In genomic region chr4:150866494-150866893, GRCm38 (mm10) we compare ENCODE assay signal across 25 mouse cellular contexts. TPM values are rescaled to one million over a fixed set of nuclear protein-coding genes. Genes with fewer than 3 reads are reported as not detected.
"Had no signal": no experiment of that assay in that cellular context is flagged by ENCODE, and none has a peak within 500 bp of the region (broad histone marks: within the 10 kb centered on the region; RNA-seq: fewer than 3 reads in every experiment).

No protein-coding gene starts in this region.

- H3K4me3 ChIP-seq: gastrocnemius, adult 2 months; heart, embryonic 10.5 days; heart, embryonic 12.5 days; hindbrain, embryonic 10.5 days; hindbrain, embryonic 12.5 days; intestine, embryonic 15.5 days; left cerebral cortex, adult 2 months; limb, embryonic 10.5 days; limb, embryonic 12.5 days; liver, embryonic 13.5 days; liver, embryonic 15.5 days had no signal

- H3K9me3 ChIP-seq: heart, embryonic 10.5 days; heart, embryonic 12.5 days; hindbrain, embryonic 10.5 days; hindbrain, embryonic 12.5 days; intestine, embryonic 15.5 days; limb, embryonic 10.5 days; limb, embryonic 12.5 days; liver, embryonic 13.5 days; liver, embryonic 15.5 days had no signal

- ATAC-seq: hindbrain, embryonic 16.5 days; inflammation-experienced regulatory T-cells, adult 6 months; intestine, postnatal 0 days; liver, postnatal 0 days had no signal

- H3K4me2 ChIP-seq: heart, embryonic 12.5 days; hindbrain, embryonic 12.5 days; hindbrain, embryonic 14.5 days; intestine, embryonic 15.5 days; limb, embryonic 12.5 days; liver, embryonic 13.5 days; liver, embryonic 15.5 days had no signal

- H3K27me3 ChIP-seq: heart, embryonic 12.5 days; hindbrain, embryonic 12.5 days; intestine, embryonic 15.5 days; limb, embryonic 12.5 days; liver, embryonic 13.5 days; liver, embryonic 15.5 days had no signal

- H3K27ac ChIP-seq: gastrocnemius, adult 2 months; heart, embryonic 10.5 days; hindbrain, embryonic 10.5 days; hindbrain, embryonic 12.5 days; hindbrain, embryonic 14.5 days; intestine, embryonic 15.5 days; left cerebral cortex, adult 2 months; limb, embryonic 10.5 days; limb, embryonic 12.5 days; liver, embryonic 13.5 days; liver, embryonic 15.5 days had no signal

- H3K9ac ChIP-seq: heart, embryonic 12.5 days; hindbrain, embryonic 12.5 days; hindbrain, embryonic 14.5 days; intestine, embryonic 15.5 days; limb, embryonic 12.5 days; liver, embryonic 13.5 days; liver, embryonic 15.5 days; liver, postnatal 0 days had no signal

- DNase-seq: gastrocnemius, adult 2 months; gastrocnemius, postnatal 10 days; gastrocnemius, postnatal 25 days; heart, postnatal 10 days; heart, postnatal 4 days; kidney, adult 8-10 months; kidney, postnatal 14 days; kidney, postnatal 36 days; liver; liver, embryonic 13.5 days; liver, postnatal 0 days had no signal

RNA-seq across cellular contexts. Expression of gene Tnfrsf9, which starts 47.9 kb away (rescaled TPM):
- total RNA-seq: granulocyte monocyte progenitor cell, adult 5-6 weeks had no signal
